Mouse (Mus musculus) myocyte (in vitro differentiated cells): Measurements from ENCODE around the gene Dao.

ENCODE experiments used
- E2F4 ChIP-seq: IDR thresholded peaks from one replicate; pipeline ENCODE4 v1.6.1; 2011; ENCODE audit warnings: mild to moderate bottlenecking, control low read depth, moderate library complexity; ENCODE audit not compliant: insufficient read depth
- MAX ChIP-seq: IDR thresholded peaks from one replicate; pipeline ENCODE4 v1.6.1; 2011; ENCODE audit warnings: low read depth, mild to moderate bottlenecking, control low read depth
- MYOD1 ChIP-seq, 3 experiments: IDR thresholded peaks; one replicate each; pipeline ENCODE4 v1.6.1; 2011; ENCODE audit warnings: control low read depth in 2 of 3, low read depth in 2 of 3, mild to moderate bottlenecking in 2 of 3, moderate library complexity in 1 of 3; ENCODE audit not compliant: insufficient read length in 2 of 3, control insufficient read depth in 1 of 3
- MYOG ChIP-seq, 3 experiments: IDR thresholded peaks; one replicate each; pipeline ENCODE4 v1.6.1; 2011; ENCODE audit warnings: control low read depth in 2 of 3, low read depth in 2 of 3, mild to moderate bottlenecking in 2 of 3; ENCODE audit not compliant: insufficient read length in 2 of 3, control insufficient read depth in 1 of 3, insufficient read depth in 1 of 3
- POLR2A ChIP-seq: IDR thresholded peaks from one replicate; pipeline ENCODE4 v1.6.1; 2011; ENCODE audit warnings: low read depth, mild to moderate bottlenecking, control low read depth, moderate library complexity; ENCODE audit not compliant: insufficient read length
- POLR2AphosphoS2 ChIP-seq: IDR thresholded peaks from one replicate; pipeline ENCODE4 v1.6.1; 2011; ENCODE audit warnings: low read depth, control low read depth; ENCODE audit not compliant: insufficient read length
- USF1 ChIP-seq: IDR thresholded peaks from one replicate; pipeline ENCODE4 v1.6.1; 2011; ENCODE audit warnings: low read depth, mild to moderate bottlenecking, control low read depth, moderate library complexity

DNA sequence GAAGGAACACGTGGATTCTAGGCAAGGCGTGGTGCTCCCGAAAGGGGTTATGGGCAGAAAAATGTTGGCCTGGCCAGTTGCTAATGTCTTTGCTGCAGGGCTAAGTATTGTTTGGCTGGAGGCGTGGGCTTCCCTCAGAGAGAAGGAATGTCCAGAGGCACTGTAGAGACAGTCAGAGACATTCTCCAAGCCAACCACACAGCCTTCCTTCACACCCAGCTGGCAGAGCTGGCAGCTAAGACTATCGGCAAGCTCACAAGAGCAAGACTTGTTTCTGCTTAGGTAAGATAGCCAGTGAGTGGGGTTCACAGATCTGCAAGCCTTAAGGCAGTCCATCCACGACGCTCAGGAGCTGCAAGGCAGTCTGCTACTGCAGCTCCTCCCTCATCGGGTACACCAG, 26.2 kb upstream of the Dao start:
- no peak for TF ChIP-seq POLR2A
- TF ChIP-seq POLR2AphosphoS2: no peak
- TF ChIP-seq USF1: no peak
- no peak for TF ChIP-seq MYOD1 (IDR thresholded peaks at IDR 0.05; ENCODE audit: control insufficient read depth in 1 of 3, insufficient read length in 2 of 3, low read depth in 2 of 3)
- no peak for TF ChIP-seq MYOG (IDR thresholded peaks at IDR 0.05; ENCODE audit: control insufficient read depth in 1 of 3, insufficient read depth in 1 of 3, insufficient read length in 2 of 3, low read depth in 2 of 3)
- no peak for TF ChIP-seq MAX
- no peak for TF ChIP-seq E2F4
